Mouse (Mus musculus) embryonic fibroblast, embryonic 13.5 days (primary cell): ENCODE measurements at regions not wholly inside any gene's neighbourhood (a gene's known extent, or its start where the extent isn't known, plus 50 kb on each side); places are given as distances from the start of the nearest gene placed in this dataset.

Experiments used
- CTCF ChIP-seq: IDR thresholded peaks from 2 replicates; pipeline ENCODE4 v1.5.1; 2011; ENCODE audit warnings: mild to moderate bottlenecking, control low read depth, low read length, moderate library complexity, borderline replicate concordance; ENCODE audit not compliant: insufficient read depth
- POLR2A ChIP-seq: IDR thresholded peaks from 2 replicates; pipeline ENCODE4 v1.6.1; 2011; ENCODE audit warnings: low read depth, mild to moderate bottlenecking, control low read depth, low read length, moderate library complexity

DNA sequence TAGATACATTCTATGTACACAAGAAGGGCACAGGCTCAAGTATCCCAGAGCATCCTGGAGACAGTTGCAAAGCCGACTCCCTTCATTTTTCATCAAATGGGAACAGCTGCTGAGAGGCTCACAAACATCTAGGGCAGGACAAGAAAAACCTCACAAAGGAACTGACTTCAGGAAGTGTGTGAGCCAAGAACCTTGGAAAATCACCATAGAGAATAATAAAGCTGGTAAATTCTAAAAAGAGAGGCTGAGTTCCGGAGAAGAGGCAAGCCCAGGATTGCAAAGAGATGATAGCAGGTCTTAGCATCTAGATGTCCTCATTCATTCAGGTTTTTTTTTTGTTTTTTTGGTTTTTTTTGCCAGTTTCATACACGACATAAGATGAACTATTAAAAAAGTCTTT, 390.3 kb upstream of the Nmur2 start:
- no peak for TF ChIP-seq CTCF
- TF ChIP-seq POLR2A: no peak
